Mouse (Mus musculus) erythroblast, embryonic 14.5 days (primary cell): ENCODE data around the gene Ldlr.

Source experiments
- GATA1 ChIP-seq: IDR thresholded peaks from 2 replicates; pipeline ENCODE4 v1.6.1; 2012; ENCODE audit warnings: low read length, inconsistent platforms, mixed read lengths
- TAL1 ChIP-seq: IDR thresholded peaks from 3 replicates; pipeline ENCODE4 v1.6.1; 2012; ENCODE audit warnings: low read length, inconsistent platforms, mixed read lengths

DNA sequence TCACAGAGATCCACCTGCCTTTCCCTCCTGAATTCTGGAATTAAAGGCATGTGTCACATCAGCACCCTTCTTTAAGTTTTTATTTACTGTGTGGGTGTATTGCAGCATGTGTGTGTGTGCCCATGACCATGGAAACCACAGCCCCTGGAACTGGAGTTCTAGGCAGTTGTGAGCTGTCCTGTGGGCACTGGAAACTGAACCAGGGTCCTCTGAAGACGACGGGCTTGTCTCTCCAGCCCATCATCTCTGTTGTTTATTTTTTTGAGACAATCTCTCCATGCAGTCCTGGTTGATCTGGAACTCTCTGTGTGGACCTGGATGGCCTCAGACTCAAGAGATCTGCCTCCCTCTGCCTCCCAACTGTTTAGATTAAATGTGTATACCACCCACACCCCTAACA is 6.3 kb upstream of the Ldlr start:
- no peak for TF ChIP-seq GATA1
- TF ChIP-seq TAL1 = no peak
